Mouse (Mus musculus) gastrocnemius, postnatal 10 days (tissue): ENCODE results near the gene Ankra2. TPM values are rescaled to one million over a fixed set of nuclear protein-coding genes. Genes with fewer than 3 reads are reported as not detected.

ENCODE experiments used
- DNase-seq: peaks from one replicate; pipeline ENCODE4 v3.0.0; 2021; ENCODE audit warnings: mixed read lengths
- long read RNA-seq, 2 experiments: library from polyadenylated mRNA; stranded (forward); transcript quantifications; one replicate each; pipeline ENCODE4 v2.0.0; 2021
- total RNA-seq, 2 experiments: library from RNA; stranded (reverse); gene quantifications; 2 replicates each; pipeline ENCODE4 v1.2.3; 2021

Ankra2 gene
- total RNA-seq: 10 to 100 TPM; 16.0 to 17.3 TPM
- long read RNA-seq, experiment 1, transcript Ankra2-201 (9 exons, 1,755 nt): major isoform, 12 of 24 reads
- long read RNA-seq, experiment 1, partial matches to known transcripts: 3 of 24 reads
- long read RNA-seq, experiment 1, other reads (novel, unspliced or antisense): 3 of 24 reads
- long read RNA-seq, experiment 2, transcript Ankra2-201 (9 exons, 1,755 nt): major isoform, 19 of 26 reads
- long read RNA-seq, experiment 2, partial matches to known transcripts: 1 of 26 reads
- long read RNA-seq, experiment 2, other reads (novel, unspliced or antisense): 1 of 26 reads

DNA sequence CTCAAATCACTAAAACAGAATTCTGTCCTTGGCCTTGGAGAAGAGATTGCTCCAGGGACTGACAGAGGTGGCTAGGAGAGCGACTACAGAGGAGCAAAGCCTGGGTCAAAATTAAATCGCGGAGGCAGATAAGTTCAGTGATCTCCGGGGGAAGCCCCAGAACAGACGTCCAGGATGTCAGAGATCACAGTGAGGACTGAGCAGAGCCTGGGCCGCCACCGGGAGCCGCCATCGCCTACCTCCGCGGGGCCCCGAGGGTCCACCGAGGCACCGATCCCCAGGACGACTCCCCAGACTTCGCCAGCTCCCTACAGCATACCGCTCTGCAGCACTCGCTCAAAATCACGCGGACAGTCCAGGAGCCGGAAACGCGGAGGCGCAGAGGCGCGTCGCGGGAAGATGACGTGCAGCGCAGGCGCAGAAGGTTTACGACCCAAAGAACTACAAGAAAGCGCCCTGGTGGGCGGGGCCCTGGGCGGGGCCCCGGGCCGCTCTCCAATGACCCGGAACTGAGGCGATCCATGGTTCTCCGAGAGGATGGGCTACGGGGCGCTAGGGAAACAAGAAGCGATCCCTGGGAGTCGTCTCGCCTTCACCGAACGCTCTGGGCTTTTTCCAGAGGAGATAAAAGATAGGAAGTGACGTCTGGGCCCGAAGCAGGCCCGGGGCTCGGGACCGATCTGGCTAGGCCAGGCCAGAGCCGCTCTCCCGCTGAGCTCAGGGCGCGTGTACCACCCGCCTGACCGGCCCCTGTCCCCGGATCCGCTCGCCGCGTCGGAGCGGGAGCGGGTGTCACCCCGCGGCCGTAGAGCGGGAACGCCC is at the start of gene Ankra2, which contains the start of gene Utp15:
Gene Ankra2 (plus strand): TSS at position 439 of the 822 bp plus-strand sequence.
Gene Utp15 (minus strand): TSS at position 406 of the 822 bp plus-strand sequence.
- peak; percentile 99 for DNase-seq

DNA sequence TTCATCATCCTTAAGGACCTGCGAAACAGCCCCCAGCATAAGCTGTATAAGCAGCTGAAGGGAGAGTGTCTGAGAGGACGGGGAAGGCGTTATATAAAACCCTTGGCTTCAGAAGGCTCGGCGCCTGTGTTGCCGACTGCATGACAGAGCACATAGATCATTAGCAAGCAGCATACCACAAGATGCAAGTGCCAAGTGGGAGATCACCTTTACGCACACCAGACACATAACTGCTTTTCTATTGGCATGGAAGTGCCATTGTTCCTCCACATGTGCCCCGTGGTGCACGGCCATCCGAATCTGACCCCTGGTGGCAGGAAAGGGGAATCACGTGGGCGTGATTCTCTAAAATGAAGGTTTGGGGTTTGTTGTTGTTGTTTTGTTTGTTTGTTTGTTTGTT is 40.0 kb upstream of the Ankra2 start:
- DNase-seq: peak; percentile 25

GRCm38 (mm10) chr13:98226225-98226624 is 36.6 kb upstream of the Ankra2 start:
- DNase-seq: no peak

- DNase-seq: no peak
Measured at GRCm38 (mm10) chr13:98230511-98230910, 32.4 kb upstream of the Ankra2 start.

DNA sequence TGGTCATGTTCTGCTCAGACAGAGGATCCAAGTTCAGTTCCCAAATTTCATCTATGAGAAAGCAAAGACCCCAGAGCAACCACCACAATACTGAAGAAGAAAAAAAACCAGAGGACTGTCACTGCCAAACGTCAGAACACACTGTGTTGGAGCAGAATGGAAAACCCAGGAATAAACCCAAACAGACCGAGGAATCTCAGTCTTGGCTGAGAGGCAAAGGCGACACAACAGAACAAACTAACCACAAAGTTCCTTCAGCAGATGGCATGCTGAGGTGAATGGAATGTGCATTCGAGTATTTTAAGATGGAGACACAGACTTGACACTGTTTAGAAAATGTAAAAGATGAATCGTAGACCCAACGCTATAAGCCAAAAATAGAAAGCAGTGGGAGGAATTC is 27.4 kb upstream of the Ankra2 start:
- DNase-seq: no peak

GRCm38 (mm10) chr13:98239978-98240641 is 22.8 kb upstream of the Ankra2 start:
- DNase-seq: peak; percentile 70

- DNase-seq: no peak
Measured at GRCm38 (mm10) chr13:98241531-98242282, 21.2 kb upstream of the Ankra2 start.

DNA sequence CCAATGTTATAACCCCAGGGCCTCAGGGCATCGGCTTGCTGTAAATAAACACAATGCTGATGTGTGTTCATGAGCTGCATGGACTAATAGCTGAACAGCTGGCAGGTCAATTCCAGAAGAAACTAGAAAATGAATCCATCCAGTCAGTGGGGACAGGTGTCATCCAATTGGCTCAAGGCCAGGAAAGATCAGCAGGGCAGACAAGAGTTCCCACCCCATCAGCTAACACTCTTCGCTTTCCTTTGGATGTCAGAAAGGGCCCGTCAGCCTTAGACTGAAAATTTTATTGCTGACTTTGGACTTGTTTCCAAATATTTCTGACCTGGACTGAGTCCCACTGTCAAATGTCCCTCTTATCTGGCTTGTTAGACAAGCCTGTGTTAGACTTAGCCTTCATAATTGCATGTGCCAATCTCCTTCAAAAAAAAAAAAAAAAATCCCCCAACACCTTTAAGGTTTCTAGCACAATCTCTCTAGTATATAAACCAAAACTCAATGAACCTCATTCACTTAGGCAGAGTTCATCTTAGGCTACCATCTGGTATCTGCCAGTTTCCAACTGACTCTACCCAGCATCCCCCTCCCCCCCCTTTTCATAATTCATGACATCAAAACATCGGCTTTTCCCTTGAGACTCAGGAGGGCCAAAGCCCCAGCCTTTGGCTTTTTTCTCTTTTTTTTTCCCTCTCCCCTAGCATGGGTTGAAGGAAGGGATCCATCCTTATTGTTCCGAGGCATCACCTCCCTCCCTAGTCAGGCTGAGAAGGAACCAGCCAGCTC is 18.1 kb upstream of the Ankra2 start:
- DNase-seq: no peak

- no peak for DNase-seq
Measured at GRCm38 (mm10) chr13:98245386-98245785, 17.5 kb upstream of the Ankra2 start.

GRCm38 (mm10) chr13:98249594-98249993 is 13.3 kb upstream of the Ankra2 start:
- no peak for DNase-seq

DNA sequence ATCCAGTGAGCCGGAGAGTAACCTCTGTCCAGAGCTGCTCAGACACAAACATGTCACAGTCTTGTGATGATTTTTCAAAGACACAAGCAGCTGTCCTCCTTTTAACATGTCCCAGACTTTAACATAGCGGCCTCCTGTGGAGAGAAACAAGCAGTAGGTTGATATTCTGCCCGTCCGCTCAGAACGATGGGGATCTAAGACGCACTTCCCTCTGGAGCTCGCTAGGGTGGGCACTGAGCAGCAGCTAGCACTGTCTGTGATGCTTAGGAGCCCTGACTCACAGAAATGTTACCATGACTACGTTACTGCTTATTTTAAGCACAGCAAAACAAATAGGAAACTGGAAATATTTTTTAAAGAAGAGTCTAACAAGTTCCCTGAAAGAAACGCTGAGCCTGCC is 8.0 kb upstream of the Ankra2 start:
- no peak for DNase-seq

DNA sequence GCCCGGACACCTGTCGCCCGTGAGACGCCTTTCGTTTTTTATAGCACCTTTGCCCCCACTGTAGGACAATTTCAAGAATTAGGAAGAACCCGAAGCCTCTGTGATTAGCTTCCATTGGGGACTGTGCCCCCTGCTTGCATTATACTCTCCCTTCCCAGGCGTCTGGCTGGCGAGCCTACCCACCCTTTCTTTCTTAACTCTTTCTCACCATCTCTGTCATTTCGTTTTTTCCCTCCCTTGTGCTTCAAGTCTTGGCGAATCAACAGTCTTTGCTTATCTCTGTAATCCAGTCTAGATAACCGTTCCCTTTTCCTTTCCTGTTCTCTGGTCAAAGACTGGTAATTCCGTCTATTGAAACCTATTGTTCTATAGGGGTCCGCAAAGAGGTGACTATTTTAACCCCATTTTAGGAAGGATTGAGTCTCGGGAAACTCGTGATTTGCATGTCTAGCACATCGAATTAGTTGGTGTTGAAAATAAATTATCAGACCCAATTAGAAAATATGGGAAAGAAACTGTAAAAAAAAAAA is 649 bp downstream of the Ankra2 start:
- no peak for DNase-seq

DNA sequence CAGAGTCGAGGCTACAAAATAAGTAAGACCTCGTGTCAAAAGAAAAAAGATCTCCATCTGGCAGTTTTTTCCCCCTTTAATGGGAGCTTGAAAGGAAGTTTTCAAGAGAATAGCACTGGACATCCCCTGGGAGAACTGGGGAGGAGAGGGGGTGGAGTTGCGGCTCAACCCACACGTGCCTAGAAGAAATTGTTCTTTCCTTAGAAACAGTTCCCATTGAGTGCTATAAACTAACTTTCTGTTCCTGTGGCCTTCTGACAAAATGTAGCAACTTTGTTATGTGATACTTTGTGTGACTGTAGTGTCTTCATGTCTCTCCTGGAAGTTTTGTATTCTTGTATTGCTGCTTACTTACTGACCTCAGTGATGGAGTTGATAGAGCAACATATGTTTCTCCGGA is 1.2 kb downstream of the Ankra2 start:
- no peak for DNase-seq

GRCm38 (mm10) chr13:98274023-98274422 is 11.1 kb downstream of the Ankra2 start:
- no peak for DNase-seq

- no peak for DNase-seq
Measured at GRCm38 (mm10) chr13:98275646-98276045, 12.8 kb downstream of the Ankra2 start.

DNA sequence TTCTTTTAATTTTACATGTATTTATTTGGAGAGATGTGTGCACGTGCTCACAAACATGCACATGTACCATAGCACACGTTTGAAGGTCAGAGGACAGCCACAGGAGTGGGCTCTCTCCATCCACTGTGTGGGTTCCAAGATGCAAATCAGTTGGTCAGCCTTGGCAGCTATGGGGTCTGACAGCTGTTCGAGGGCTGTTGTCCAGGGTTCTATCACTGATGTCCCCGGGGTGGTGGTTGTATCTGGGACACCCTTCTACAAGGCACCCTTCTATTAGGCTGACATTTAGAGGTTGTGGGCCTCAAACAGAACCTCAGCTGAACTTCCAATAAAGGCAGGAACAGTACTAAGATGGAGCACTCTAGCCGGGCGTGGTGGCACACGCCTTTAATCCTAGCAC is 13.4 kb downstream of the Ankra2 start:
- DNase-seq: no peak

DNA sequence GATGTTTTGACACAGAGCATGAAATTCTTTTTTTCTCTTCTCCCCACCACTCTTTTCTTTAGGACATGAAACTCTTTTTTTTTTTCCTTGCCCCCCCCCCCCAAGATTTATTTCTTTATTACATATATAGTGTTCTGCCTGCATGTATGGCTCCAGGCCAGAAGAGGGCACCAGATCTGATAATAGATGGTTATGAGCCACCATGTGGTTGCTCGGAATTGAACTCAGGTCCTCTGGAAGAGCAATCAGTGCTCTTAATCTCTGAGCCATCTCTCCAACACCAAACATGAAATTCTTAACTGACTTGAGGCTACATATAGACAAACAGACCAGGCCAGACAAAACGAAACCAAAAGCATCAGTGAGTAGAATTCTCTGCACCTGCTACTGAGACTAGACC is 14.6 kb downstream of the Ankra2 start:
- DNase-seq: no peak

DNA sequence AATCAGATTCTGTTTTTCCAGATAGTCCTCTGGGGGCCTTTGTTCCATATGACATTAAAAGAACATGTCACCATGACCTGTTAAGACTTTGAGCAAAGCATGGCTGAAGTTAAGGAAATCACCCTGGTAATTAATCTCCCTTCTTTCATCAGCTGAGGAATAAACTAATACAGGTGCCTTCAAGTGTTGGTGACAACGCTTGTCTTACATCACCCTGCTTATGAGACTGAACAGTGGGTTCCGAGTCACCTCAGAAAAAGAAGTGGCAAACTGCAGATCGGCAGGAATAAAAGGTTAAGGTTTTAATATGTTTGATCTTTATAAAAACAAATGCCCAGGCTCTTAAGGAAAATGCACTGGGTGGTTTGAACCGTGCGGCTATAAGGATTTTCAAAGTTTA is 16.8 kb downstream of the Ankra2 start, which contains the start of gene Gm21976:
Gene Gm21976 (plus strand): TSS at position 202 of the 400 bp plus-strand sequence.
- DNase-seq: no peak

DNA sequence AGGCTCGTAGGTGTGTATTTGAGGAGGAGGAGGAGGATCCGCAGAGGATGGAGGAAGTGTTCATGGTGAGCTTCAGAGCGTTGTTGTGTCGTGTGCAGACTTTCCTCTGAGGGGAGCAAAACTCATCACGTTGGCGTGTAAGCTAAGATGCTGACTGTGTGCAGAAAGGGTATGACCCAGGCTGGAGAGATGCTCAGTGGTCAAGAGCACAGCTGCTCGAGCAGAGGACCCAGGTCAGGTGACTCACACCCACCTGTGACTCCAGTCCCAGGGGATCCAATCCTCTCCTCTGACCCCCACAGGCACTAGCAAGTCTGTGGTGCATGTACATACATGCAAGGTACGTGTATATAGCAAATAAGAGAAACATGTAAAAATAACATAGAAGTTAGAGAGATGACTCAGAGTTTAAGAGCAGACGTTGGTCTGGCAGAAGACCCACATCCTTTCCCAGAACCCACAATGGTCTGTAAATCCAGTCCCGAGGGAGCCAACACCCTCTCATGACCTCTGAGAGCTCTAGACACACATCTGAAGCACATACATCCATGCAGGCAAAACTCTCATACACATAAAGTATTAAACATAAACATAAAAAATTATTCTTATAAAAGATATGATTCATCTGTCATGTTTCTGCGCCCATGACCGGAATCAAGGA is 18.2 kb downstream of the Ankra2 start:
- DNase-seq: no peak

- DNase-seq: no peak
Measured at GRCm38 (mm10) chr13:98290719-98291118, 27.8 kb downstream of the Ankra2 start.
